Mouse (Mus musculus) ovary, postnatal 14 days (tissue): ENCODE measurements around the gene Mrgprg.

Source experiments
- DNase-seq: peaks from one replicate; pipeline ENCODE4 v3.0.0; 2022; ENCODE audit warnings: low spot score

Mrgprg gene

DNA sequence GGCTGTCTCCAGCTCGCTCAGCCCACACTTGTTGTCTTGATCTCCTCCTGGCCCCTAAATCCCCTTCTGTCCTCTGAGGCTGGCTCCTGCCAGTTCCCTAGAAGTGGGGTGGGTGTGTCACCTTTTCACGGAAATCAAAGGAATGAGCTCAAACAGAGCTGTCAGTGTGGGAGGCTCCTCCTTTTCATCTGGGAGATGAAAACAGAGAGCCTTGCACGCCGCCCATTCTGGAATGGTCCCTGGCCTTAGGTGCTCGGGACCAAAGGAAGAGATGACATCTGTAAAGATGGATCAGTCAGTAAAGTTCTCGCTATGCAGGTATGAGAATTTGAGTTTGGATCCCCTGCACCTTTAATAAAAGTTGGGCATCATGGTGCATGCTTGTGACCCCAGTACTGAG lies at the start of gene Mrgprg:
Gene Mrgprg (minus strand): TSS at position 101 of the 400 bp plus-strand sequence.
- no peak for DNase-seq

DNA sequence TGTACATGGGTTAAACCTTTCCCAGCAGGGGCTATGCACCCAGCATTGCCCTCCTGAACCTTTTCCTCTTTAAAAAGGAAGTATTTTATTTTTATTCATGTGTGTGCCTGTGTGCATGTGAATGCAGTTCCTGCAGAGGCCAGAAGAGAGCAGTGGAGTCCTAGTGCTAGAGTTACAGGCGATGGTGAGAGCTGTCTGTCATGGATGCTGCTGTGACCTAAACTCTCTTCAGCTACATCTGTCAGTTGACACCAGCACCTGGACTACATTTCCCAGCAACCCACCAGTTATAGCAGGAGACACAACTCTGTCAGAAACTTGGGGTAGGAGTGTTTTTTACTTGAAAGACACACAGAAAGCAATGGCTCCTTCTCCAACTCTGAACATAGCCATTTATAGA lies 42.1 kb upstream of the Mrgprg start:
- no peak for DNase-seq

DNA sequence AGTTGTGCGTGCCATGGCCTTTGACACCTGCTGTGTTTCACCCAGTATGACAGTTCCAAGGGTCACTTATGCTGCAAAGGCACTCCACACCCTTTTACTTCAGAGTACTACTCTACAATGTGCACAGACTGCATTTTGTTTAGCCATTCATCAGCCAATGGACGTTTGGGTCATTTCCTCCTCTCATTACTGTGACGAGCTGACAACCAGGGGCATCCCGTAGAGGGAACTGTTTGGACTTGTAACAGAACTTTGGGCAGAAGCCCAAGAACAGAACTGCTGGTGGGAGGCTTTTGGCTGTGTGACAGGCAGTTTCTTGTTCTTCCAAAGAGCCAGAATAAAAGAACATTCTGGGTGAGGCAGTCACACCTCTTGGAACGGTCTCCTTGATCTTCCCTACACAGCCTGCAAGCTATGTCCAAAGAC lies 38.4 kb upstream of the Mrgprg start:
- no peak for DNase-seq

DNA sequence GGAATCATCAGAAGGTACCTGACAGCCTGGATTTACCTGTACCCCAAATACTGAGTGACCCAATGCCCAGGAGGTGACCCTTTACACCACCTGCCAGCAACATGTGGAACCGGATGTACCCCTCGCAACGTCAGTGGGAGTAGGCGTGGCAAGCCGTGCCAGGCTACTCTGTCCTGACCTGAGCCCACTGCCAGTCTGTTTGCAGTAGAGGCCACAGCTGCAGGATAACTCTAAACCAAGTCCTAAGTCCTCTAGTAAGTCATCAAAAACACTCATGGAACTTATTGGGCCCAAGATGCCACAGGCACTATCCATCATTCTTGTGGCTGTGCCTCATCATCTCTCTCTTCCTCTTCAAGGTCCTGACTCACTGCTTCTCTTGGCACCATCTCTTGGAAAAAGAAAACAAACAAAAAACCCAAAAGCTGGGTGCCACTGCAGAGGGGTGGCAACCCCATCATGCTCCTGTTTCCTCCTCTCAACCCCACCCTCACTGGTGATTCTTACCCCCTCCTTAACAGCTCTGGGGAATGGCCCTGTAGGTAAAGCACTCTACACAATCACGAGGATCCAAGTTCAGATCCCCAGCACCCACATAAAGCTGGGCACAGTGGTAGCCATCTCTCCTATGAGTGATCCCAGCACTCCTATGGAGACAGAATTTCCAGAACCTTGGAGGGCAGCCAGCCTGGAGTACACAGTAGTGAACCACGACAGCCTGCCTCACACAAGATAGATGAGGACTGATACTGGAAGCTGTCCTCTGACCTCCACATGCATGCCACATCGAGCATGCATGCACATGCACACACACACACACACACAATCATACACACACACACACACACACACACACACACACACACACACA lies 34.6 kb upstream of the Mrgprg start:
- no peak for DNase-seq

DNA sequence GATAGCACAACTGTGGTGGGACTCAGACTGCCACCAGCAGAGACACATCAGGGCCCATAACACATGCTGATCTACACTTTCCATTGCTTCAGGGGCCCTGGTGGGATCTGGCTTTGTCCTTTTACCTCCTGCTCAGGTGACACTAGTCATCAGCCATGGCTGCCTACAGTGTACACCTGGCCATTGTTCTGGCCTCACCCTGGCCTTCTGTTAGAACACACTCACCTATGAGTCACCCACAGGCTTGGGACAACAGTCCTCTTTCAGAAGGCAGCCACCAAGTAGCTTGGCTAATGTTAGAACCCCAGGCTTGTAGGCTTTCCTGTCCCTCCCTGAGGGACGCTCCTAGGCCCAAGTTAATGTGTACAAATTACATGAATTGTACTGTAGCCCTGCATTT lies 34.0 kb upstream of the Mrgprg start:
- no peak for DNase-seq

DNA sequence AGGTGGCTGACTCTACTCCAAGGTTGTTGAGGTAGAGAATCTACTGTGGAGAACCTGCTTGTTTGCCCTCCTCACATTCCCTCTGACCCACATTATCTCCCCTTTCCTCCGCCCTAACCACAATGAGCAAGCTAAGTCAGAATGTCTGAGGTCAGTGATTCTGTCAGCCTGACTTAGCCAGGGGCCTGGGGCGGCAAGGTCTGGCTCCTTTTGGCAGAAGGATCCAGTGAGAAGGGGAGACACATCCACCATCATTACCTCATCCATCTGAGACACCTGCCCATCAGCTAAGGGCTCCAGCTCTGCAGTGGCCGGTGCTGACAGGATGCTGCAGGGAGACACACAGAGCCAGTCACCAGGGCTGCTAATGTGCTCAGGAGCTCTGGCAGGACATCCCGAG lies 32.0 kb upstream of the Mrgprg start:
- DNase-seq, result no peak

DNA sequence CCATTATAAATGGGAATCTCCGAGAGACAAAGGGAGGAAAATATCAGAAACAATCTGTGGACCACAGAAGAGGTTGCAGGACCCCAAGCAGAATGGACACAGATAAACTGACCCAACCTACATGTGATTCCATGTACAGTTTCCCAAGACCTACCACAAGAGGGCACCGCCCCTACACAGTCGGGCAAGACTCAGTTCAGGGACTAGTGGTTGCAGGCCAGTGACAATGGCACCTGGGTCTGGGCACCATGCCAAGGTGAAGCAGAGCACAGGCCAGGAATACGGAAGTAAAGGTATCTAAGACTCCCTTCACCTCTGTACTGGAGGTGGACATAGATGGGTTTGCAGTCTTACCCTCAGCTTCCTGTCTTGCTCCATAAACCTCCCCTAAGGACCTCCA lies 26.3 kb upstream of the Mrgprg start:
- DNase-seq, result peak; percentile 34

DNA sequence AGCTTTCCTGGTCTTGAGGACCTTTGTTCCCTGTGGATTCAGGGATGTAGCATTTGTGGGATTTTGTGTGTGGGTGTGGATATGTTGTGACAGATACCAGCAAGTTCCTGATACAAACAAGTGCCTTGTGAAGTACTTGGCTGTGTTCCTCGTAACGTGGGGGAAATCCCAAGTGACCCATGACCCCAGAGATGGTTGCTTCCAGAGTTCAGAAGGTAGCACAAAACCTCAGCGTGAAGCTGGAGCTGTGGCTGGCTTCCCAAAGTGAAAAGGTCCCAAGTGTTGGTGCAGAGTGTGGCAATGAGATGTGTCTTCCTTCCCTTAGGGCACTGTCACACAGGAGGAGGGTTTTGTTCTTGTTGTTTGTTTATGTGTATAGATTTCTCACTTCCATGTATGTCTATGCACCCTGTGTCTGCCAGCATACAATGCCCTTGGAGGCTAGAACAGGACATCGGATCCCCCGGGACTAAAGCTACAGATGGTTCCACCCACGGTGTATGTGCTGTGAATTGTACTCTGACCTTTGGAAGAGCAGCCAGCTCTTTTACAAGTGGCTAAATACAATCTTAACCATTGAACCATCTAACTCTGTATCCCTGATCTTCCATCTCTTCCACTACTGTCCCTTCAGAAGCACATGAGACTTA lies 25.7 kb upstream of the Mrgprg start:
- no peak for DNase-seq

DNA sequence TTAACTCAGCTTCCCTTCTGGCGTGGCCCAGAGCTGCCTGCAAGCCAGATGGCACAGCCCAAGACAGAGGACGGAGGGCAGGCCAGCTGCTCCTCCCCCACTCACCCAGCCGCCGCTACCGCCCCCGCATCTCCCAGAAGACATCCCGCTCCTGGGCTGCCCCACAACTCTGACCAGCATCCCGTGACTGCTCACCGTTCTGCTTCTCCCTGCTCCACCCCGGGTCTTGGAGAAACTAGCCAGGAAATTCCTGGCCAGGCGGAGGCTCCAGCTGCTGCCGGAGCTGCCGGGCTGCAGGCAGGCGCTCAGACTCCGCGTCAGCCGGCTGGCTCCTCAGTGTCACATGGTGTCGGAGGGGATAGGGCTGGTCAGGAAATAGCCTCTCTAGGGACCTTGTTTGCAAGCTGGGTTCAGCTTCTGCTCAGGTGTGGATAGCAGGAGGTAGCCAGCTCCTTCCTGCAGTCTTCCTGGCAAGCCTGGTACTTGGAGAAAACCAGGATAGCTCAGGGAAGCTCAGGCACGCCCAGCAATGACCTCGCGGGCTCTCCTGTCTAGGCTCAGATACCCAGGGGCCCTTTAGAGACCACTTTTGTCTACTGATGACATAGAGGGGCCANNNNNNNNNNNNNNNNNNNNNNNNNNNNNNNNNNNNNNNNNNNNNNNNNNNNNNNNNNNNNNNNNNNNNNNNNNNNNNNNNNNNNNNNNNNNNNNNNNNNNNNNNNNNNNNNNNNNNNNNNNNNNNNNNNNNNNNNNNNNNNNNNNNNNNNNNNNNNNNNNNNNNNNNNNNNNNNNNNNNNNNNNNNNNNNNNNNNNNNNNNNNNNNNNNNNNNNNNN lies 17.4 kb upstream of the Mrgprg start, which contains the start of gene Mrgpre:
Gene Mrgpre (minus strand): TSS at position 505 of the 834 bp plus-strand sequence.
- peak; percentile 68 for DNase-seq

DNA sequence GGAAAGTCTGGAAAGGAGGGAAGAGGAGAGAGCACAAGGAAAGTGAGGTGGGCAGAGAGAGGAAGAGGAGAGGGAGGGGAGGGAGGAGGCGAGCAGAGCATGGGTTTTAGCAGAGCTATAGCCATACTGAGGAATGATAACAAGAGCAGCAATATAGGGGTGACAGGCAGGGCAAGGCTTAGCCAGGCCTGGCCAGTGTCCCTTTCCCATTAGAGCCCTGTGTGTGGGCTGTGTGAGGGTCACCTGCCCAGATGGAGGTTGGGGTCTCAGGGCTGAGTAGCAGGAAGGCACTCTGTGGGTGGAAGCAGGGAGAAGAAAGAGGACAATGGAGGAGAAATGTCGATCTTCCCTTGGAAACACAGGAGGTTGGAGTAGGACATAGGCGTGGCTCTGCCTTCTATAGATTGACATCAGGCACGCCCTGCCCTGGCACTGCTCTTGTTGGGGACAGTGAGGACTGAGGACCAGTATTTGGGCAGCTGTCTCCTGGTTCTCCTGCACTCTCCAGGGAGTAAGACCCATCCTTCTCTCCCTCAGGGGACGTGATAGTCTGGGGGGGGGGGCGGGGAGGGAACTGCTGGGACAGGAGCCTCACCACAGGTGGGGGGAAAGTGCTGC lies 16.7 kb upstream of the Mrgprg start:
- DNase-seq, result no peak

DNA sequence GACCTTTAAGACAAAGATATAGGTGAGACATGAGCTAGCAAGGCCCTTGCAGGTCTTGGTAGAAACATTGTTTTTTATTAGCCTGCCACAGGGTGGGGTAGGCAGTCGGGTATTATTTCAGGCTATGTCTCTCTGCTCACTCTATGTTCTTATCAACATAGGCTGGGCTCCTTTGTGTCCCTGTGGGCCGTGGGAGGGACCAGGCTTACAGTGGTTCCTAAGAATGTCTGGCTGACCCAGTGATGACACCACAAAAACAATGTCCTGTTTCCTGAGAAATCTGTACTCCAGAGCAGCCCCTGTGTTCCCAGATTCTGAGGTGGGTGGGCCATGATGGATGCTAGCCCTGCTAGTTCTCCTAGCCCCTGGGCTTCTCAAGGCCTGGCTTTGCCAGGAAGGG lies 10.6 kb upstream of the Mrgprg start:
- DNase-seq, result no peak

DNA sequence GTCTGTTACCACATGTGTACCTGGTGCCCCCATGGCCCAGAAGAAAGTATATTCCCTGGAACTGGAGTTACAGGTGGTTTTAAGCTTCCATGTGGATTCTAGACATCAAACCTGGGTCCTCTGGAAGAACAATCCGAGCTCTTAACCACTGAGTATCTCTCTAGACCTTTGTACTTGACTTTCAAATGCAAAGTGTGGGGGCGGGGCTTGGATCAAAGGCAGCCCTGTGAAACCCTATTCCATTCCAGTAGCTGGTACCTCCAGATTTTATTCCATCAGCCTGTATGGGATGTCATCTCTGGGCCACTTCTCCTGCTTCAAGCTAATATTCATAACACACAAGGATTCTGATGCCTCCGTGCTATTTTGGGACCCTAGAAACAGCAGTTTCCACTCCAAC lies 9.3 kb upstream of the Mrgprg start:
- DNase-seq, result no peak

DNA sequence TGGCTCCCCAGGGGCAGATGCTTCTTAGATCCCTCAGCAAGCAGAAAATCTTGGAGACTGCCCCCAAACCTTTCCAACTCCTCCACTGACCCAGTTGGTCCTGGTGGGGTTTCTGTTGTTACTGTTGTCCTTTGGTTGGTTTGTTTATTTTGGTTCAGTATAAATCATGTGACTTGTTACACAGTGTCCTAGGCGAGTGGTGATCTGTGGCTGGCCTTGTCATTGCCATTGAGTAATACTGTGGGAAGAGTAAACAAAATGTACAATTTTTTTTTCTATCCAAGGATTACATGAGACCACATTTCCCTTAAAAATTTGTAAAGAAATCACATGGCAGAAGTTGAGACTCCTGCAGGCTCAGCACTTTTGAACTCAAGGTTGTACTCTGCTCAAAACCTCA lies 2.7 kb upstream of the Mrgprg start:
- DNase-seq, result no peak

DNA sequence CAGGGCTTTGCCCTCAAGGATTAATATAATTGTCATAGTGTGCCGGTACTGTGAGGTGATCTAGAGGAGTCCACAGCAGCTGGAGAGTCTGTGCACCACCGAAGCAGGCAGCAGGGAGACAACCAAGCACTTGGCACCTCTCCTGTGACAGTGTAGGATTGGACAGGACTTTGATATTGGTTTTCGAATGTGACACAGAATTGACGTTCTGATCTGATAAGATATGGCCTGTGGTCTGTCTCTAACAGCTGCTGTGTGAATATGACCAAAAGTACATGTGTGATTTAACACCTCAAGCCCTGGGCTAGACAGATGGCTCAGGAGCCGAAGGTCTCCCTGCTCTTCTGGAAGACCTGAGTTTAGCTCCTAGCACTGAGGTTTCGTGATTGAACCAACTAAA lies 1.5 kb upstream of the Mrgprg start:
- DNase-seq, result no peak

DNA sequence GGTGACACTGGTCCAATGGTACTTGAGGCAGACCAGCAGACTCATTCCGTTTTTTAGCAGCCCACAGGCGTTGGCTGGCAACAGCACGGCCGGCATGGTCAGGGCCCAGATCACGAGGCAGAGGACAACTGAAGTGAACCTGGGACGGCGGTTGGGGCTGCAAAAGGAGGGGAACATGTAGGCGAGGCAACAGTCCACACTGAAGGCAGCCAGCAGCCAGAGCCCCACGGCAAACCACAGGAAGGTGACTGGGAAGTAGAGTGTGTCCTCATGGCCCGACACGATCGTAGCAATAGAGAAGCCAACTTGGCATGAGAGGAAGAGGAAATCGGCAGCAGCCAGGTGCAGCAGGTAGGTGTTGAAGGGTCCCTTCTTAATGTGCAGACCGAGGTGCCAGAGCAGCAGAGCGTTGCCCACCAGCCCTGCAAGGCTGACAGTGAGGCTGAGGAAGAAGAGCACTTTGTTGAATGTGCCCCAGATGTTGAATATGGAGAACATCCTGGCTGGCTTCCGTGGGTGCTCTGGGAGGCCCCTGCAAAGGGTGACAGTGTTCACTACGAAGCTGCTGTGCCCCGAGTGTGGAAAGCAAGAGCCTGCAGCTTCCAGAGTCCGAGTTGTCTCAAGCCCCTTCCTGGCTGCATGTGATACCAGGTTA lies 1.8 kb downstream of the Mrgprg start:
- DNase-seq, result no peak

DNA sequence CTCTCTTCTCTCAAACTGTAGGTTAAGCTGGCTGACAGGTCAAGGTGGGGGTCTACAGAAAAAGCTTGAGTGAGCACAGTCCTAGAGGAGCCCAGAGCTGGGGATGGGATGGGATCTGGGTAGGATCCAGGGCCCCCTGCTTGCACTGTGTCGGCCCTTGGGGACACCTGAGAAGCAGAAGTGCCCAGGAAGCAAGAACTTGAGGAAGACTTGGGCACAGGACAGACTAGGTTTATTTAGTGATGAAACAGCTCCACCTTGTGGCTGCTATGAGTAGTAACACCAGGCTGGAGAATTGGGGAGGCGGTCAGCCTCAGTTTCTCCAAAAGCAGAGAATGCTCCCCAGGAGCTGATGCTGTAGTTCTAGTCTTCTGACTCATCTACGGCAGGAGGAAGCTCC lies 3.0 kb downstream of the Mrgprg start:
- no peak for DNase-seq

DNA sequence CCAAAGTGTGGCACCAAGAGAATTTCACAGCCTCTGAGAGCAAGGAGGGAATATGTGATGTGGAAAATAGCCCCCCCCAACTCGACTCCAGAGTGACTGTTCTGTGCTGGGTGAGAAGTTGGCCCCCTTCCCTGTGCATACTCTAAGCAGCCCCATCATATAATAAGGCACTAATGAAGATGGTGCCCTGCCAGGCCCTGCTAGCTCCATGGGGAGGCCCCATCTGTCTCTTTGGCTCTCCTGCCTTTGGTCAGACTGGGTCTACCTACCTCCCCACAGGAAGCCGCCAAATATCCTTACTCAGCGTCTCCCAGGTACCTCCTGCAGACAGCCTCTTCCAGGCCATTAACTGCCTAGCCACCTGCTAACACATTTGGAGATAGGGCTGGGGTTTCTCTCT lies 7.8 kb downstream of the Mrgprg start:
- DNase-seq, result no peak

DNA sequence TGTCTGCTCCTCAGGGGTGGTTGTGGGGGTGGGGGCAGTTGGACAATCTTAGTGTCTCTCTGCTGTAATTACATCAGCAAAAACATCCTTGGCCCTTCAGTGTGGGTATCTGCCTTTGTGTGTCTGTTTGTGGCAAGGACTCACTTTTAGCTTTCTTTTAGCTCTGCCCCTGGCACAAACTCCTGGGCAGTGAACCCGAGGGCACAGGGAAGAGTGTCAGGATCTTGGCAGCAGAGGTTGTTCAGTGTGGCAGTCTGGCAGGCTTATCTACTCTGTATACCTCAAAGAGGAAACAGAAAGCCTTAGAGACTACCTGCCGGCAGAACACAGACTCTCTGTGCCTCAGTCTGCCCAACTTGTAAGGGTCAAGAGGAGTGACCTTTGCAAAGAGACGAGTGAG lies 9.1 kb downstream of the Mrgprg start:
- DNase-seq, result no peak

DNA sequence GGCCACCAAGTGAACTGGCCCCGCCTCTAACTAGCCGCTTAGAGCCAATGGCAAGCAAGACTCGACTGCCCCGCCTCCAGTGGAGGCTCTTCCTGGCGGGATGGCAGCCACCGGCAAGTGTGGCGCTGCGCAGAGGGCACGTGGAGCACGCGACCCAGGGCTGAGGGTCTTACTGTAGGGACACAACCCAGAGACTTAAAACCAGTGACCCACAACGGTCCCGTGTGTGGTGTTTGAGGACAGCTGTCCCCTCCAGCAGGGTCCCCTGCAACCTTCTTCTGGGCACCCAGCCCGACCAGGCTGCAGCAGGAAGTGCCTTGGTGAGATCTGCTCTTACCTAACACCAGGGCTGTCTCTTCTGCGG lies 9.8 kb downstream of the Mrgprg start:
- no peak for DNase-seq

DNA sequence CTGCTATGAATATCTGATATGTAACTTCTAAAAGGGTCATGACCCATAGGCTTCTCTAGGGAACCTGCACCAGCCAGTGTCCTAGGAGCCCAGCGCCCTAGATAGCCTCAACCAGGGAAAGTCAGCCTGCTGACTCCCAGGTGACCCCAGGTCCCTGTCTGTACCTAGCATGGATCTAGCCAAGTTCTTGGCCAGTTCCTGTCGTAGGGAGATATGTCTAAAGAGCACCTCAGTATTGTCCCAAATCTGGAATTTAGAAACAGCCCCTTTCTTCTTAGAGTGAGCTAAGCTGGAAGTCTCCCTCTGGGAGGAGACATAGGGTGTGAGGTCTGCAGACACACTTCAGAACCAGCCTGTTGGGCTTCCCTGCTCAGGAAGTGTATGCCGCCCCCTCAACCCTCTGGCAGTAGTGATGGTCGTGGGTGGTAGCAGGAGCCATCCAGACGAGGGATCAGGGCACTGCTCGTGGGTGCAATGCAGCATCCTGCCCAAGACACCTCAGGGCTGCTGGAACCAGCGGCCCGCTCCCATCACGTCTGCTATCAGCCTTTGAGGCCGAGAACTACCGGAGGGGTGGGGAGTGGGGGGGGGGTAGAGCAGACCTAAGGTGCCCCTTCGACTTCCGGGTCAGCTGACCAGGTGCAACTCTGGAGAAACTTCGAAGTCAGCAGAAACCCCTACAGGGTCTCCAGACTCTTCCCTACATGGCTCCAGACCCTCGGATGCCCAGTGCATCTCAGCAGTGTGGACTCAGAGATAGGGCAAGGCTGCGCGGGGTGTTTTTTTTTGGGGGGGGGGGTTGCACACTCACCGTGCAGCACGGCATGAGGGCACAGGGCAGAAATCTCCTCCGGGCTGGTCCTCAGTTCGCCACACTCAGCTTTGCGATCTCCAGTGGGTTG lies 10.4 kb downstream of the Mrgprg start, which contains the start of gene Osbpl5:
Gene Osbpl5 (minus strand): TSS at position 861 of the 902 bp plus-strand sequence.
- no peak for DNase-seq
